Mouse (Mus musculus): ENCODE measurements around the gene Ddah1.

Gene Ddah1

DNA sequence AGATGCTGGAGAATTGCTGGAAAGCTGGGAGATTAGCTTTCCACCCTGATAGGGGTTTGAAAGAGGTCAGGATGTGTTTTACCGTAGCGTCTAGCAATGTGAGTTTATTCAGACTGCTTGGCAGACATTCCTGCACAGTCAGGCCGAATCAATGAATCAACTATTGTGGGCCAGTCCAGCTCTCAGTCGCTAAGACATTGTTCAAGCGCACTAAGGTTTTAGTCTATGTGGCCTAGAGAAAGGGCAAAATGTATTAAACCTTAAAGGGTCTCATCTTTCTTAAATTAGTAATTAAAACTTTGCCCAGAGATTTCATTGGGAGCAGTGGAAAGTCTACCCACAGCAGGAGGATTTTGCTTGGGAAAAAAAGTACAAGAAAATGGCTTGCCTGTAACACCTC, 48.0 kb downstream of the Ddah1 start:
- intact Hi-C loops (cut with DNase I): no loop called here

GRCm38 (mm10) chr3:145816807-145817206, 58.3 kb downstream of the Ddah1 start:
- intact Hi-C loops (cut with DNase I): no loop called here

DNA sequence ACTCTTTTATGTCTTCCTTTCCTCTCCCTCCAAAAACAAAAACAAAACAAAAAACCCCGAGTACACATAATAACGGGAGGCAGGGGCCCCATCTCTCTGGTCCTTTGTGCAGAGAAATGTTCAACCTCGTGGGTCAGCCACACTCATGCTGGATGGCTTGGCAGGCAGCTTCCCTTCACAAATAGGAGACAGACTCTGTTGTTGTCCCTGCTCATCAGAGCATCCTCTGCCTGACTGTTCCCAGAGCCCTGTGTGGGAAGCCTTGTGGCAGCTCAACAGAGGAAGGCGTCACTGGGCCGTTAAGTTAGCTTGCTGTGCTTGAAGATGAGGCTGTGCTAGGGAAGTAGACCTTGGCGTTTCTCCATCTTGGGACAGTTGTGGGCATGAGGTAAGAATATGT, 58.8 kb downstream of the Ddah1 start:
- intact Hi-C loops (cut with DNase I): no loop called here

DNA sequence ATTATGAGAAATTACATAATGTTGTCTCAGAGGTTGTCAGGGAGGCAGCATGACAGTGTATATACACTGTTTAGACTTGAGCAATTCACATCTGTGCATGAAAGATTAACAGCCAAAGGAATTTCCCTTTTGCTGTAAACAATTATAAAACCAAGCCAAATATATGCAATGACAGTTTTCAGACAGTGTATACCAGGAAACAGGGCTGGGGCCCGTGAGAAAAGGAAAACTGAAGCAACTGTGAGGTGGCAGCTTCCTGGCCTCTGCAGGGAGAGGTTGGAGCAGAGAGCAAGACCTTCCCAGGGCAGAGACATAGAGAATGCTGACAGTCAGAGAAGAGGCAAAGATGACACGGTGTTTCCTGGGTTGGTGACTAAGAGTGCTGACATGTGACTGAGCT, 62.0 kb downstream of the Ddah1 start:
- intact Hi-C loops (cut with DNase I): no loop called here

DNA sequence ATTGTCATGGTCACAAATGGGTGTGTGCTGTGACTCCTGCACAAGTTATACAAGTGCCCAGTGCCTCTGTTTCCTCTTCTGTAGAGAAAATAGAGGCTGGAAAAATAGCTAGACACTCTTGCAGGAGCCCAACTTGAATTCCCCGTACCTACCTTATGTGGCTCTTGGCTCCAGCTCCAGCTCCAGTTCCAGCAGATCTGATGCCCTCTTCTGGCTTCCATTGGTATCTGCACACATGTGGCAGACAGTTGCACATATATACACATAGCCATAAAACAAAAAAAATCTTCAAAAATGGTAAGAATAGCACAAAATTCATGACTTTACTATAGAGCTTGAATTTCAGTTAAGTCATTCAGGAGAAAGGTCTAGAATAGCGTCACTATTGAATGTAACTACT, 62.5 kb downstream of the Ddah1 start:
- intact Hi-C loops (cut with DNase I): no loop called here

- intact Hi-C loops (cut with DNase I): no loop called here
These were observed 63.7 kb downstream of the Ddah1 start for GRCm38 (mm10) chr3:145822201-145822600.

GRCm38 (mm10) chr3:145823661-145824060, 65.2 kb downstream of the Ddah1 start:
- intact Hi-C loops (cut with DNase I): no loop called here

- intact Hi-C loops (cut with DNase I): no loop called here
These were observed 67.1 kb downstream of the Ddah1 start for GRCm38 (mm10) chr3:145825416-145826055.

DNA sequence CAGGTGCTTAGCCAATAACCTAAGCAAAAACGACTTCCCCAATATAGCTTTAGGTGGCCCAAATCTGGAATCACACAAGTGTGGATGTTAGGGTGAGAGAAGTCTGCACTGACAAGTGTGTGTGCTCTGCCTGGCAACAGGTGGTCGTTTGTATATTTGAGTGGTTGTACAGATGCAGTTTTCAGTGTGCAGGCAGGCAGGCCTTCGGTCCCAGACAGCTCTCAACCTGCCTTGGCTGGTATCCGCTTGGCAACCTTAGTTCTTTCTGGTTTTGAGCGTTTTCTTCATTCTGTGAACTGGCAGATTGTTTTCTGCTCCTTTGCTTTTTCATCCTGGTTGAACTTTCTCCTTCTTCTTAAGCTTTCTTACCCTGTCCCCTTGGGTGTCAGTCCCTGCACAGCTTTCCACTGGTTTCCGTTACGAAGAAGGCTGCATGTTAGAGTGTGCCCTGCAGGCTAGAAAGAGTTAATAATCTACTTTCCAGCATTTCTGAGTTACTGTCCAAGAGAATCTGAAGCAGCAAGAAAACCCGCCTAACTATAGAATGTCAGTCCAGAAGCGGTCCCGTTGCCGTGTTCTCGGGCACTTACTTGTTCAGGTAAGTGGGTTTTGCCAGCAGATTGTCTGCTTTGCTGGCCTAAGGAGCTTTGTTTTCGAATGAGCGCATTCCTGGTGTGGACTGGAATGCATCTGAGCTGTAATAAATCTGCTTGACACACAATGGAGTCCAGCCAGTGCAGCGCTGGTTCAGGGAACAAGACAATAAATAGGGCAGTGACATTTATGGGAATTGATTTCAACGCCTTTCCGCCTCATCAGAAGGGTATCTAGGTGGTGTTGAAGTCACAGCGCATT, 68.9 kb downstream of the Ddah1 start:
- intact Hi-C loops (cut with DNase I): no loop called here

- intact Hi-C loops (cut with DNase I): no loop called here
These were observed 70.4 kb downstream of the Ddah1 start for GRCm38 (mm10) chr3:145828906-145829305.

- intact Hi-C loops (cut with DNase I): no loop called here
These were observed 75.6 kb downstream of the Ddah1 start for GRCm38 (mm10) chr3:145833948-145834538.

DNA sequence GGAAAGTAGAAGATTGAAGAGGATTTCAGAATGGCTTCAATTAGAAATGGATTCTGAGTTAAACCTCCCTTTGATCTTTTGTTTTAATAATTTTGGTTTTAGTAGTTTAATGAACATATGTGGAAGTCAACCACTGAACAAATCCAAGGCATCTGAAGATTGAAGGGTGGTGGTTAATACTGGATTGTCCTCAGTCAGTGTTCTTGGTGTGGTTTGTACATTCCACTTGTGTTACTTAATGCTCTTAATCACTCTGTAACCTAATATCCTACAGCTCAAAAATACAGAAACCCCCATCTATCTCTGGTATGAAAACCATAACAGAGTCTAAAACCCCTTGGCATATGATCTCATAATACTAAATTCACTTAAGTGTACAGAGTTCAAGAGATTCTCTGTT, 79.8 kb downstream of the Ddah1 start:
- intact Hi-C loops (cut with DNase I): no loop called here

GRCm38 (mm10) chr3:145841961-145842710, 83.7 kb downstream of the Ddah1 start:
- intact Hi-C loops (cut with DNase I): no loop called here

- intact Hi-C loops (cut with DNase I): no loop called here
These were observed 85.4 kb downstream of the Ddah1 start for GRCm38 (mm10) chr3:145843836-145844235.

DNA sequence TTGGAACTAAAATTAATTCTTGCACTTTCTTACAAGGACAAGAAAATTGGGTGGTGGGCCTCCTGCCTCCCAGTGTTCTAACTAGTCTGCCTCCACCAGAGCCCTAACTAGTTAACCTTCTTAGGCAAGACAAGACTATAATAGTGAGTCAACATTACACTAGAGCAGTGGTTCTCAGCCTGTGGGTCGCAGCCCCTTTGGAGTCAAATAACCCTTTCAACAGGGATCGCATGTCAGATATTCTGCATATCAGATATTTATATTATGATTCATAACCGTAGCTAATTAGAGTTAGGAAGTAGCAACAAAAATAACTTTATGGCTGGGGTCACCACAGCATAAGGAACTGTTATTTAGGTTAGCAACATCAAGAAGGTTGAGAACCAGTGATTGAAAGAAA, 86.4 kb downstream of the Ddah1 start:
- intact Hi-C loops (cut with DNase I): no loop called here

GRCm38 (mm10) chr3:145846255-145846654, 87.8 kb downstream of the Ddah1 start:
- intact Hi-C loops (cut with DNase I): no loop called here

GRCm38 (mm10) chr3:145852041-145852440, 93.6 kb downstream of the Ddah1 start:
- intact Hi-C loops (cut with DNase I): no loop called here

DNA sequence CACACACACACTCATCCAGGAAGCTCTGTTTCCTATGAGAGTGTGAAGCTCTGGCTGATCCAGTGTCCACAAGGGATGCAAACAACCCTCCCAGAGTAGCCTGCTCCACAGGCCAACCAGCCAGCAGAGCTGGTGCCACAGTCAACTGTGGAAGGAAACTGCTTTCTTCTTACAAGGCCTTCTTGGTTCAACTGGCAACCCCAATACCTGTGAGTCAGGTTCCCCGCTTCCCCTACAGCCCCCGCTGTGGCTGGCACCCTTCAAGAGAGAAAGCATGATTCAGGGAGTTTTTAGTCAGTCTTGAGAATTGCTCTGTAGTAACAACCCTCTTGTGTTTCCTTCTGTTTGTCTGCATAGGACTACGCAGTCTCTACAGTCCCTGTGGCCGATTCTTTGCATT, 94.3 kb downstream of the Ddah1 start:
- intact Hi-C loops (cut with DNase I): no loop called here

DNA sequence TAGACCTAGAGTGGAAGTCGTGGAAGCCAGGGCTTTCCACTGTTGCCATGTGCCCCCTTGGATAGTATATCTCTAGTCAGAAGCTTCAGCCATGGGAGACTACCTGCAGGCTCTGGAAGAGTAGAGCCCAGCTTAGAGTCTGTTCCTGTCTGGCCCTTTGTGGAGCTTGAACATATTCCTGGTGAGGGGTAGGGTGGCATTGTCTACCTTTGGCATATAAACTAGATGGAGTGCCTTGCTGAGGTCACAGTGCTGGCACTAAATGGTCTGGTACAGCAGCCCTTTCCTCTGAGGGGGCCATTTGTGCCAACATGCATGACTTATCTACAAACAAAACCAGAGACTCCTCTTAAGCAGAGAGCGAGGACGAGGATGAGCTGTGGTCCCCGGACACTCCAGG, 95.2 kb downstream of the Ddah1 start:
- intact Hi-C loops (cut with DNase I): no loop called here

DNA sequence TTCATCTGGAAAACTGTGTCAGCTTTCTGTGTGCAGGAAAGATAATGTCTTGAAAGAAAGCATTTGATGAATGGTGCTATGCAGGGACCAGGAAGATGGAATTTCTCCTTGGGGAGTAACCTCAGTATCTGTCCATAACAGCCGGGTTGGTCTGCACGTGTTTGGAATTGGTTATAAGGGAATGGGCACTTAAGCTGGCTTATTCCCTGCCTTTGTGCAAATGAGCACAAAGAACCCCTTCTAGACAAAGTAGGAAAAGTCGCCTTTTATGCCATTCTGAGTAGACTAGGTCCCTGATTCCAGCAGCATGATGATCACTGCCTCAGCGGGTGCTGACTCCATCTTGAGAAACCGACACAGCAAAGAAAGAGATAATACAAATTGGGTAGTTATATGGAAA, 96.0 kb downstream of the Ddah1 start:
- intact Hi-C loops (cut with DNase I): no loop called here

DNA sequence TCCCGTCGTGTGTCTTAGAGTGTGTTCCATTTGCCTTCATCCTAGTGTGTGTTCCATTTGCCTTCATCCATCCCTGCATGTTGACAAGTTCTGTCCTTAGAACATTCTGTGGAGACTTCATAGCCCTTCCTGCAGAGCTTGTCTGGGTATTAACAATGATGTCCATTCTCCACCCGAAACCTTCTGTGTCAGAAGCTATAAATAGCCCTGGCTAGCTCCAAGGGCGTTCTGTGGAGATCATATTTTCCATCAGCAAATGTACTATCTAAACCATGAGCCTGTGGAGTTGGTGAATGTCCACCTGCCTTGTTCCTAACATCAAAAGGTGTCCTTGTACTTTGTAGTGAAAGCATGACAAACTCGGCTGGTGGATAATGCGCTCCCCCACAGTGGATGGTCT, 96.8 kb downstream of the Ddah1 start:
- intact Hi-C loops (cut with DNase I): loop anchor here (5.0 kb wide), 1 partner anchor 52 kb away; no protein-coding TSS in a partner anchor

- intact Hi-C loops (cut with DNase I): loop anchor here (5.0 kb wide), 1 partner anchor 49 kb away; no protein-coding TSS in a partner anchor
These were observed 99.9 kb downstream of the Ddah1 start for GRCm38 (mm10) chr3:145858388-145858787.

Data from adrenal gland (tissue).